Mouse (Mus musculus) frontal cortex, postnatal 25 days (tissue): ENCODE measurements around the gene Eif2s2.

Experiments
- DNase-seq, 2 experiments: peaks; one replicate each; pipeline ENCODE4 v3.0.0; 2022; ENCODE audit warnings: low spot score in 2 of 2

Gene Eif2s2

DNA sequence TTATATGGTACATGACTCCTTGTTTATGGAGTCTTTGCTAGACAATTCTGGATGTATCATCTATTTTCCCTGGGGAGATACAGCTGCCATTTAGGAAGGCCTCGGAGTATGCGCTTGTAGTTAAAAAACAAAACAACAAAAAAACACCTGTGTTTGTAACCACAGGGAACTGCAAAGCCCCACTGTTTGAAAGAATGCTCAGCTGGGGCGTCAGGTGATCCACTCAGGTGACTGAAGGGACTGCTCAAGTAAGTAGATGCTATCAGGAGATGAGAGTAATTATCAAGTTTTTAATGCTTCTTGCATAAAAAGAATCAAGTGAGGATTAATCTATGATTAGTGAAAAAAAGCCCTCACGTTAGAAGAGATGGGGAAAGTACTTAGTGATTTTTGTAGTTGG, 813 bp upstream of the Eif2s2 start:
- no peak for DNase-seq

DNA sequence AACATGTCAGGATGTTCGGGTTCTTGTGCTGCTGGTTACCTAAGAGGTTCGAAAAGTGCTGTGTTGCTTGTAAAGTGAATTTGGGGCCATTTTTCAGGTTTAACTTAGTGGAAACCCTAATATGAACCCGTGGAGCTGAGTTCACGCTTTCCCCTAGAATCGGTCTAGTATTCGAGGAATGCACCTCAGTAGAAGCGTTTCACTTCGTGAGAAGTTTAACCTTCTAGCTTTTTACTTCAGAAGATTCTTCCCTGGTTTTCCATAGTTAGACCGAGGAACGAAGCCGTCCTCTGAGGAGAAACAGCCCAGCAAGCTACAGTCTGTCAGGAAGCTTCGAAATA, 280 bp upstream of the Eif2s2 start:
- no peak for DNase-seq

DNA sequence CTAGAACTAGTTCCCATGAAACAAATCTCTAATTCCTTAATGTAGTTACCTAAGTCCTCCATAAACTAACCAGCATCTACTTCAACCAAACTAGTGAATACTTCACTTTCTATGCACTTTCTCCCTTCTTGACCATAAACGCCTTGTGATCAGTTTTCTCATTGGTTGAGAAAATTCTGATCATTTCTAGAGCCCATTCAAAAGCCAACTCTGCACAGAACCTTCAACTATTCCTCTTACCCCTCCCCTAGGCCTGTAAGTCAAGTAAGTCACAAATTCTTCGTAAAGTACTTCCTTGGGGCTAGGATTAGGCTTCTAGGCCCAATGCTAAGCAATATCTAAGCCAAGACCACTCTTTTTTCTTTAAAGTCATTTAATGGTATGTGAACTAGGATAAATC, 1.1 kb downstream of the Eif2s2 start:
- no peak for DNase-seq

DNA sequence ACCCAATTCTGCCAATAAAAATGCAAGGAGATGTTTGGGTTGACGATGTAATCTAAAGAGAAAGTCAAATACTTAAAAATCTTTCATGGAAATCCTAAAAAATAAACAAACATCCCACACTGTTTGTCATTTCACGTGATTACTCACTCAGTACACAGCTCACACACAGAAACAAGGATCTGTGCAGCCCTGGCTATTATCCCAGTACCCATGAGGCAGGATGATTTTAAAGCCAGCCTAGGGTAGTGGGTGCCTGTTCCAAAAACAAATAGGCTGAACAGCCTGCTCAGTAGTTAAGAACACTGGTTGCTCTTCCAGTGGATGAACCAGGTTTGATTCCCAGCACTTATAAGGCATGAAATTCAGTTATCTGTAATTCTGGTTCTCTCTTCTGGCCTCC, 16.1 kb downstream of the Eif2s2 start:
- DNase-seq = no peak

DNA sequence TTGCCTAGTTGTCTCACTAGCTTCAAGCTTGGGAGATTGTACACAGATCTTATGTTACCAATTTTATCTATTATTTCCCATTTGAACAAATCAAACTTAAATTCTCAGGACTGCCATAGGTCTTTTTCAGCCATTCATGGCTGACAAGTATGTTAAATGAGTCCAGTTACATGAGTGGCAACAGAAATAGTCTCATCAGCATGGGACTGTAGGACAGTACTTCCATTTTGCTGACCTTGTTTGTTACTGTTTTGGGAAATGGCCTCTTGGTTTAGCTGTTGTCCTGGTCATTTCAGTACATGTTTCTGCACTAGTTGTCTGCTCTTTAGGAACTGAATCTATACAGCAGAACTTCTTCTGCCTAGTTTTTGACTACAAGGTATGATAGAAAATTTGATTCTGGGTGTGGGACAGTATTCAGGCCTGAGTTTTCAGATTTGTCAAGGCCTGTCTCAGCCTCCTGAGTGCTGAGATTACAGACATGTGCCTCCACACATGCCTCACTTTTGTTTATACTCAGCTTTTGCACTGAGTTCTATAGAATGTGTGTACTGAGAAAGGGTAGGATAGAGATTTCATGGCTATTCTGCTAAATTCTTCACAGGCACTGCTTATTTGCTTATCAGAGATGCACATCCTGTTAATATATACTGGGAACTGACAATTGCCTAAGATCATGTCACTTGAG, 22.6 kb downstream of the Eif2s2 start:
- DNase-seq = no peak

DNA sequence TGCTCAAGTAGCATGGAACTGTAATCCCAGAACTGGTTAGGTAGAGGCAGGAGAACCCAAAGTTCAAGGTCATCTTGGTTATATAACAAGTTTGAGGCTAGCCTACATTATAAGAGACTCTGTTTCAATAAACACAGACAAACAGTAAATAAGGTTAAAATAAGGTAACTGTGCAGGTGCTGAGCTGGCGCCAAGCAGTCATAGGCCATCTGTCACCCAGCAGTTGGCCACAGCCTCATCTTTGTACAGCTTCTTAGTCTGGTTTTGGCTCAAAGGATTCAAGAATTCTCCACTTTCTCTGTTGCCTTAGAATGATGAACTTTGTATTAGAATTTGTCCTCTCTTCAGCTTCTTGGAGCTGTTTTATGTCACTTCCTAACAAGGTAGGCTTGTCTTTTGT, 24.6 kb downstream of the Eif2s2 start:
- DNase-seq = no peak

DNA sequence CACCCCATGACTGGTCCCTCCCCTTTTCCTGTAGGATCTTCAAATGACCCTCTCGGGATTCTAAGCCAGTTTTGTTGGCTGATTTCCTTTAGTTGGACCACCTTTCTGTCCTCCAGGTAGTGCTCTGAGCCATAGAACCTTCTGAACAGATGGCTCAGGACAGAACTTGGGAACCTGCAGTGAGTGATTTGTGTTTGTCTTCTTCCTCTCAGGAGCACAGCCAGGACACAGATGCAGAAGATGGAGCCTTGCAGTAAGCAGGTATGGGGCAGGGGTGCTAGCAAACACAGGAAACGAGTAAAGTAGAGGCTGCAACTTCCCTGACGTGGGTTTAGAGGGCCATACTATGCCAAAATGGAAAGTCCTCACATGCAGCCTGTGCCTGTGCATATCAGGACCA, 27.0 kb downstream of the Eif2s2 start:
- no peak for DNase-seq

DNA sequence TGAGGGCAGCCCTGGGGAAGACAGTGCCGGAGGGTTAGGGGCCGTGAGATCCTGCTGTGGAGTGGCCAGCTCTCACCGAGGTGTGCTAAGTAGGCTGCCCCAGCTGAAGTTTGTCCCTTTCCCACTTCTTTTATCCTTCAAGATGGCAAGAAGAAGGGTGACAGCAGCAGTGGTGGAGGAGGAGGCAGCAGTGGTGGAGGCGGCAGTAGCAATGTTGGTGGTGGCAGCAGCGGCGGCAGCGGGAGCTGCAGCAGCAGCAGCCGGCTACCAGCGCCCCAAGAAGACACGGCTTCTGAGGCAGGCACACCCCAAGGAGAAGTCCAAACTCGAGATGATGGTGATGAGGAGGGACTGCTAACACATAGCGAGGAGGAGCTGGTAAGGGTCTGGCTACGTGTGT, 29.1 kb downstream of the Eif2s2 start:
- no peak for DNase-seq

DNA sequence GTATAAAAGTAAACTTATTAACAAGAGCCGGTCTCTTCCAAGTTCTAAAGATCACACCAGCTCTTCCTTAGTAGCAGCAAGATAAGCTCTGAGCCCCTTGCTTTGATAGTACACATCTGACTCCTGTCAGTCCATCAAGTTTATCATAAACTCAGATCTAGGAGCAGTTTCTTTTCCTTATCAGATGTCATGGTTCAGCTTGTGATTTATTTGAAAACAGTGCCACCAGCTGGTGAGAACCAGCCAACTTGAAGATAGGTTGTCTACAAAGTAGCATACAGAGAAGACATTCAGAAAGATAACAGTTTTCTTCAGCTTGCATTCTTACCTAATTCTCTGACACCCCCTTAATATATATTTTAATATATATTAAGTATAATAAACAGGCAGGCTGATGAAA, 37.4 kb downstream of the Eif2s2 start:
- DNase-seq = peak; percentile 37 to 47

DNA sequence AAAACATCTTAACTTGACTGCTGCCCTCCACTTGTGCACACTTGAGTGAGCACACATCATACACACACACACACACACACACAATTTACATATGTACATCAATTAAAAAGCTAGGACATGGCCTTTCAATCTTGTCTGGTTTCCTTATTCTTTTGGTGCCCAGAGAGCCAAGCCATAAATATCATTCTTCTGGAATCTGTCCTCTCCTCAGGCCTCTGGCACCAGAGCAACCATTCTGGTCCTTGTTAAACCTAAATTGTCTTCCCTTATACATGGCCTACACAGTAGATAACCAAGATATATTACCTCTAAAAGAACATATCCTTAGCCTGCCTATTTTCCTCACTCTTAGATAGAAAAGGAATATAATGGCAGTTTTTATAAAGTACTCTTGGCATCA, 44.6 kb downstream of the Eif2s2 start:
- no peak for DNase-seq

DNA sequence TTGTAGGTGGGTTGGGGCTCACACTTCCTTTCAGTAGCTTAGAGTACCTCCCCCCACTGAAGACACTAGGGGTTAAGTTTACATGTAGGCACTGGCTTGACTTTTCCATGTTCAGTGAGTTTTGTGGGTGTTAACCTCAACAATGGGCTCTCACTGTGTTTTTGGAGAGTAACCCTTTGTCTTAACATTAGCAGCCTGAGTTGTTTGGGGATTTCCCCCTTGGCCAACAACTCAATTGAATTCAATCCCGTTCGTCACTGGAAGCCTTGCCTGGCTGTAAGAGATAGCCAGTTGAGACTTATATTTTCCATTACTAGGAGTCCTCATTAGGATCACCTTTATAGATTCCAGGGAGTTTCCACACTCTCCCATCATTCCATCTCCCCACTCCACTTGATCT, 56.2 kb downstream of the Eif2s2 start:
- DNase-seq = no peak

DNA sequence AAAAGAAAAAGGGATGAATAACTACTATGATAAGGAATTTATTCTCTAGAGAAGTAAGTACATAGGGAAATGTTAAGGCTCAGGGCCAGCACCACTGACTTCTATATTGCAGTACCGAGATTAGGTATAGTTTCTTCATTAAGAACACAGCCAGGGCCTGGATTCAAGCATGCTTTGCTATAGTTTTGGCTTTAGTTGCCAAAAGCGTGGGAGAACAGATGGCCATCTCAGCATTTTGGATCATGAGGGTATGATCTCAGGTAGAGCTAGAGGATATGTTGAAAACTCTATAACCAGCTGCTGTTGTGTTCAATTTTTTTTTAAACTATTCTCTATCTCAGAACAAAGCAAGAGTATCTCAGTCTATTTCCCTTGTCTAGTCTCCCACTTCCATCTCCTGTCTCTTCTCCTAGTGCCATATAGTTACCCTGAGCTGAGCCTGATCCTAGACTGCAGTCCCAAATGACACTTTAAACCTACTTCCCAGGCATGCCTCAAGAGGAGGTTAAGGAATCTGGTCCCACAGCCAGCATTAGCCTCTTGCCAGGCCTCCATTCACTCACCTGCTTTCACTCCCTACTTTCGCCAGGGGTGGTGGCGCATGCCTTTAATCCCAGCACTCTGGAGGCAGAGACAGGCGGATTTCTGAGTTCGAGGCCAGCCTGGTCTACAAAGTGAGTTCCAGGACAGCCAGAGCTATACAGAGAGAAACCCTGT, 58.4 kb downstream of the Eif2s2 start:
- DNase-seq = no peak

DNA sequence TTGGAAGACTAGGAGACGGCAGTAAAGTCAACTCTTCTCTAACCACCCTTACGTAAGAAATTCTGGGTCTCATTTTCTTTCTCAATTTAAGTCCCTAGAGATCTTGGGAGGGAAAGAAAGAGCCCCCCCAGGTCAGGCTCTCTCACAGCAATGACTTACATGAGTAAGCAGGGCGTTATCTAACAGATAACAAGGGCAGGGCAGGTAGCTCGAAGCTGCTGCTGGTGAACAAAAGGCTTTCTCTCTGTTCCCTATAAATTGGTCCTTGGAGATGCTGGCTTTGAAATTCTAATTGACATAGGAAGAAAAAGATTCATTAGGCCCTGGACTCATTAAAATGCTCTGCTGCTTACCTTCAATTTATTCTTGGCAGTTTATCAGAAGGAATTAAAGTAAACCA, 60.3 kb downstream of the Eif2s2 start:
- DNase-seq = no peak

DNA sequence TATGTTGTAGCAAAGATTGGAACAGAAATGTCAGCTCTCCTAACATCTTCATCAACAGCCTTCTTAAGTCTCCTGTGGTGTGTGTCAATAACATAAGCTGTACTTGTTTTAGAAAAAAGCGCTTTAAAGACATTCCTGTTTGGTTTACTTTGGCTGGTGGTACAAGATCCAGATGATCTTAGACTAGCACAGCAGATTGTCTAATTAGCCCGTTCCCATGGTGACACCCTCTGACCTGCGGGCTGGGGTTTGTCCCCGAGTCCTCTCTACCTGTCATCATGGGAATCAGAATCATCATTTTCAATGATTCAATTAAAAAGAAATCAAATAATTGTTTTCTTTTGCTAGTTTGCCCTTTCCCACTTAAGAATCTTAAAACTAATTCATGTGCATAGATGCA, 65.2 kb downstream of the Eif2s2 start:
- no peak for DNase-seq

DNA sequence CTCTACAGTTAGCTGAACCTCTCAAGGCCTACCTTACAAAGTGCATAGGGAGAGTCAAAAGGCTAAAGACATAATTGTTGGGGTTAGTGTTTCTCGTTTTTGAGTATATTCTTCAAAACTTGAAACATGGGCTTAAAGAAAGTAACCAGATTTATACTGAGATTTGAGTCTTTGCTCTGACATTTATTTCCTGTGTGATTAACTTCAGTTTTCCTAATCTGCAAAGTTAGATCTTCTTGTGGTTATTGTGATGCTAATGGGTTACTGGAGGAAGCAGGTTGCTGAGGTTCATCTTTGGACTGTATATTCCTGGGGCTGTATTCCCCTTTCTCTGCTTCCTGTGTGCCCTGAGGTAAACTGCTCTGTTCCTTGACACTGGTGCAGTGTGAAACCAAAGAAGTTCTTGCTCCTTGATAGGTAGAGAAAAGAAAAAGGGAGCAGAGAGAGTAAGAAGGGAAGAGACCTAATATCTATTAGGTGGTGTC, 66.6 kb downstream of the Eif2s2 start:
- no peak for DNase-seq
